Mouse (Mus musculus) brain, adult 2 months (tissue): Measurements from ENCODE around the gene Sik3.
A peak's percentile ranks its signal among the peaks of the same experiment; 100 is the strongest.

Source experiments
- DNase-seq: peaks from one replicate; pipeline ENCODE4 v3.0.0; 2011; ENCODE audit warnings: low read depth, low spot score

Sik3 gene

GRCm38 (mm10) chr9:46012091-46013008 lies at the start of gene Sik3, which contains the start of gene Pafah1b2:
Gene Sik3, plus strand, starts transcription at chr9:46012820.
Gene Pafah1b2, minus strand, starts transcription at chr9:46012690.
- DNase-seq: peak; percentile 98

GRCm38 (mm10) chr9:45963577-45963976 lies 49.0 kb upstream of the Sik3 start:
- DNase-seq: no peak

GRCm38 (mm10) chr9:45976884-45977283 lies 35.7 kb upstream of the Sik3 start:
- DNase-seq: peak; percentile 65

GRCm38 (mm10) chr9:45979778-45980177 lies 32.8 kb upstream of the Sik3 start:
- no peak for DNase-seq

- DNase-seq: no peak
These were observed 32.0 kb upstream of the Sik3 start for GRCm38 (mm10) chr9:45980611-45981010.

- DNase-seq: no peak
These were observed 31.3 kb upstream of the Sik3 start for GRCm38 (mm10) chr9:45981331-45981730.

GRCm38 (mm10) chr9:45983676-45984408 lies 28.8 kb upstream of the Sik3 start:
- peak; percentile 31 for DNase-seq

- peak; percentile 95 for DNase-seq
These were observed 28.0 kb upstream of the Sik3 start for GRCm38 (mm10) chr9:45984409-45985228.

GRCm38 (mm10) chr9:45985229-45985567 lies 27.4 kb upstream of the Sik3 start:
- DNase-seq: peak; percentile 81

- peak; percentile 86 for DNase-seq
These were observed 13.6 kb upstream of the Sik3 start for GRCm38 (mm10) chr9:45999009-45999408.

GRCm38 (mm10) chr9:46003729-46004128 lies 8.9 kb upstream of the Sik3 start:
- peak; percentile 82 for DNase-seq

- no peak for DNase-seq
These were observed 8.1 kb upstream of the Sik3 start for GRCm38 (mm10) chr9:46004529-46004928.

GRCm38 (mm10) chr9:46006224-46006623 lies 6.4 kb upstream of the Sik3 start:
- no peak for DNase-seq

- DNase-seq: no peak
These were observed 3.5 kb upstream of the Sik3 start for GRCm38 (mm10) chr9:46008931-46009668.

GRCm38 (mm10) chr9:46009669-46009983 lies 3.0 kb upstream of the Sik3 start:
- DNase-seq: no peak

GRCm38 (mm10) chr9:46011094-46011970 lies 1.3 kb upstream of the Sik3 start:
- no peak for DNase-seq

- peak; percentile 33 for DNase-seq
These were observed 478 bp downstream of the Sik3 start for GRCm38 (mm10) chr9:46013009-46013586.

- no peak for DNase-seq
These were observed 996 bp downstream of the Sik3 start for GRCm38 (mm10) chr9:46013616-46014015.

GRCm38 (mm10) chr9:46014251-46014681 lies 1.6 kb downstream of the Sik3 start:
- DNase-seq: peak; percentile 82

GRCm38 (mm10) chr9:46015081-46015551 lies 2.5 kb downstream of the Sik3 start:
- DNase-seq: peak; percentile 78
